Mouse (Mus musculus) spleen, adult 2 months (tissue): ENCODE data around the gene 5330417C22Rik. TPM values are rescaled to one million over a fixed set of nuclear protein-coding genes. Genes with fewer than 3 reads are reported as not detected.
"Not testable (repeated sequence)": the region's sequence is repeated elsewhere in the genome, so short reads cannot be mapped to it uniquely, and the experiment has no call there.

ENCODE experiments used
- DNase-seq, 2 experiments: peaks; one replicate each; pipeline versions ENCODE4 v3.0.0 to v3.0.0-alpha.2; 2012 to 2021; ENCODE audit warnings: low spot score in 2 of 2, low read depth in 1 of 2
- H3K27ac ChIP-seq: fragments of 200-500 bp; 2 replicates; pipeline ENCODE4 v1.5.1; 2012; ENCODE audit warnings: low read length, inconsistent platforms; ENCODE audit not compliant: insufficient read depth
- H3K27me3 ChIP-seq: fragments of 200-500 bp; 2 replicates; pipeline ENCODE4 v1.6.1; 2012; ENCODE audit warnings: mild to moderate bottlenecking, moderate library complexity, low read length, inconsistent platforms; ENCODE audit not compliant: control insufficient read depth, insufficient read depth
- H3K36me3 ChIP-seq: fragments of 200-500 bp; 2 replicates; pipeline ENCODE4 v1.6.1; 2012; ENCODE audit warnings: mild to moderate bottlenecking, low read length, inconsistent platforms; ENCODE audit not compliant: control insufficient read depth, insufficient read depth
- H3K4me1 ChIP-seq: fragments of 200-500 bp; 2 replicates; pipeline ENCODE4 v1.6.1; 2011; ENCODE audit warnings: inconsistent platforms; ENCODE audit not compliant: control insufficient read depth, insufficient read depth, insufficient read length
- H3K4me3 ChIP-seq: fragments of 200-500 bp; 2 replicates; pipeline ENCODE4 v1.5.1; 2011; ENCODE audit warnings: mild to moderate bottlenecking, inconsistent platforms; ENCODE audit not compliant: insufficient read depth, insufficient read length; ENCODE audit errors: extremely low read depth
- CTCF ChIP-seq: fragments of 200-500 bp; IDR thresholded peaks from 2 replicates; pipeline ENCODE4 v1.5.1; 2011; ENCODE audit warnings: mild to moderate bottlenecking, inconsistent platforms; ENCODE audit not compliant: insufficient read depth, insufficient read length, insufficient replicate concordance; ENCODE audit errors: extremely low read depth
- POLR2A ChIP-seq: fragments of 200-500 bp; IDR thresholded peaks from 2 replicates; pipeline ENCODE4 v1.6.1; 2011; ENCODE audit warnings: low read depth, low read length, inconsistent platforms
- WGBS: fragments of 180-500 bp; shearing (Covaris S2); methylation state at CpG from one replicate; pipeline ENCODE4 v1.1.7; 2018; 5-methylcytosine and 5-hydroxymethylcytosine counted together
- polyA plus RNA-seq: library from polyadenylated mRNA; depleted of rRNA; stranded (reverse); fragments of >200 nt; gene quantifications from 2 replicates; pipeline ENCODE4 v1.2.3, GENCODE M21; 2012

5330417C22Rik gene
- polyA plus RNA-seq, 1 experiment: 2.5 TPM

DNA sequence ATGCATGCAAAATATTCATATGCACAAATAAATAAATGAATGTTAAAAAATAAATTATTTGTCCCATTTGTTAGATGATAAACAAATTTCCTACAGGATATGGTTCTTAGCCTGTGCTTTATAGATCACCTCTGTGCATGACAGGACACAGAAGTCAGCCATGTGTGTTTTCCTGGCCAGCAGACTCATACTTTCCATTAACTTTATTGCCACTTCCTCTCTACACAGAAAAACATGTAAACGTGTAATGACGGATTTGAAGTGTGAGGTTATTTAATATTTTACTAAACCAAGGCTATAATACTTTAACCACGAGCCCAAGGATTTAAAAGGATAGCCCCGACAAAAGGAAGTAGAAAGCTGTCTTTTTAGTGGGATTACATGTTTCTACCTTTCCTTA is 32.4 kb downstream of the 5330417C22Rik start:
- Histone ChIP-seq H3K4me3 (no peak overlapping the region), H3K4me1 (no peaks in the 10 kb centered on the region), H3K27ac (no peak overlapping the region), H3K27me3 (no peaks in the 10 kb centered on the region), H3K36me3 (no peaks in the 10 kb centered on the region)
- 52% methylated on average over 4 of the region's 4 CpGs for WGBS
- TF ChIP-seq POLR2A (no peak), CTCF (no peak)
- no peak for DNase-seq

DNA sequence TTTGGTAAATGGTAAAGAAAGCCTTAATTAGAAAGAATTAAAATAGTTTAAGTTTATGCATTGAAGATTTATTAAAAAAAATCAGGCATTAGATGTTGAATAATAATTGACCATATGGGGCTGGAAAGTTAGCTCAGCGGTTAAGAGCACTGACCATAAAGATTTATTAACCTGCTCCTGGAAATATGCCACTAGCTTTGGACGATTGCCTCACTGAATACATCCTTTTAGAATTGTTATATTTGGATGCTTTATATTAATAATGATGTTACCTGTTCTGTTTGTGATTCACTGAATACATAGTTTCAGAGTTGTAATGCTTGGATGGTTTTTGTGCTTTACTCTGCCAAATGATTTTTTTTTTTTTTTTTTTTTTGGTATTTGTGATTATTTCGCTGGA is 34.9 kb downstream of the 5330417C22Rik start:
- H3K27ac ChIP-seq, H3K4me1 ChIP-seq, H3K4me3 ChIP-seq, DNase-seq, H3K36me3 ChIP-seq, H3K27me3 ChIP-seq: not testable (repeated sequence)
- WGBS: 89% methylated on average over 3 of the region's 3 CpGs

DNA sequence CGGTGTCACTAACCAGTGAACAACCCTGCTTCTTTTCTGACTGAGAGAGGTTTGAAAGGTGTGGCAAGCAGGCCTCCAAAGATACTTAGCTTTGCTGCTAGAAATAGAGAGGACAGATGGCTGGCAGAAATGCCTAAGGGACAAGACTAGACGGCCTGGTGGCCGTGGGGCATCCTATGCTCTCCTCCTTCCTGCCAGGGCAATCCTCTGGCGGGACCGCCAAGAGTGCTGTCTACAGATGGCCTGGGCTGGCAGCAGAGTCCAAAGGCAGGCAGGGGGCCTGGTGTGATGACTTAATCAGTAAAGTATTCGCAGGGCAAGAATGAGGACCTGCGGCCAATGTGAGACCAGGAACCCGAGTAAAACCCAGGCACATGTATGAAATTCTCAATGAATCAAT is 36.5 kb downstream of the 5330417C22Rik start:
- H3K4me1 ChIP-seq: no peaks in the 10 kb centered on the region
- no peak overlapping the region for H3K27ac ChIP-seq
- DNase-seq: no peak
- no peaks in the 10 kb centered on the region for H3K36me3 ChIP-seq
- H3K27me3 ChIP-seq: no peaks in the 10 kb centered on the region
- WGBS: 85% methylated on average over 8 of the region's 8 CpGs
- no peak overlapping the region for H3K4me3 ChIP-seq
- TF ChIP-seq POLR2A: no peak
- TF ChIP-seq CTCF: no peak

- no peak for DNase-seq
- TF ChIP-seq POLR2A (no peak), CTCF (no peak)
- Histone ChIP-seq H3K4me3 (no peak overlapping the region), H3K27me3 (no peaks in the 10 kb centered on the region), H3K36me3 (no peaks in the 10 kb centered on the region), H3K4me1 (no peaks in the 10 kb centered on the region), H3K27ac (no peak overlapping the region)
- WGBS: 70% methylated on average over 9 of the region's 9 CpGs
These were observed 38.7 kb downstream of the 5330417C22Rik start for GRCm38 (mm10) chr3:108497602-108498001.

- no peak for DNase-seq
- Histone ChIP-seq H3K36me3 (no peaks in the 10 kb centered on the region), H3K4me3 (no peak overlapping the region), H3K4me1 (no peaks in the 10 kb centered on the region), H3K27me3 (no peaks in the 10 kb centered on the region), H3K27ac (no peak overlapping the region)
- TF ChIP-seq CTCF (no peak), POLR2A (no peak)
- WGBS: 73% methylated on average over 4 of the region's 4 CpGs
These were observed 40.9 kb downstream of the 5330417C22Rik start for GRCm38 (mm10) chr3:108495486-108495885.

DNA sequence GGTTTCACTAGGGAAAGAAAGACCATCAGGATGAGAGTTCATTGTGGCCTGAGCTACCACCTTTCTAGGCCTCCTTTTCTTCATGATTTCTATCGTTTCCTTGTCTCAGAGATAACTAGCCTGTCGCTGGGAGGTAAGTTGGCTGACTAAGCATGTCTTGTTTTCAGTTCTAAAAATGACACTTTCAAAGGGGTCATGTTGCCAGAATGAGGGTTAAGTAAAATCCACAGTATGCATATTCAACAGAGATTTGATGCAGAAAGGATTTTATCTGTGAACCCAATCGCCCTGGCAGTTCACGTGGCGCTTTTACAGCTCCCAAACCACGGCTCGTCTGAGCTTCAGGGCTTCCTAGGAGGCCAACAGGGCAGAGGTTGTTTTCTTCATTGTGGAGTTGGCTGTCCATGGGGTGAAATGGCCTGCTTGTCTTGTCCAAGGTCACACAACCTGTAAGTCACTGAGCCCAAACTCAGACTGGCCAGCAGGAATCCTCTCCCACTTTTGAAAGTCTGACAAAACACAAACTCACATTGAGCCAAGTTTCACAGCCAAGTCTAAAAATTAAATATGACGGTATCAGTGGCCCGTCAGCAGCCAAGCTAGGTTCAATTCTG is 41.4 kb downstream of the 5330417C22Rik start:
- no peaks in the 10 kb centered on the region for H3K36me3 ChIP-seq
- no peak overlapping the region for H3K27ac ChIP-seq
- H3K4me1 ChIP-seq: no peaks in the 10 kb centered on the region
- no peaks in the 10 kb centered on the region for H3K27me3 ChIP-seq
- no peak overlapping the region for H3K4me3 ChIP-seq
- TF ChIP-seq CTCF (no peak), POLR2A (no peak)
- no peak for DNase-seq
- 84% methylated on average over 9 of the region's 9 CpGs for WGBS

GRCm38 (mm10) chr3:108489968-108490367 is 46.4 kb downstream of the 5330417C22Rik start:
- no peak for DNase-seq
- H3K27me3 ChIP-seq: no peaks in the 10 kb centered on the region
- WGBS: 50% methylated on average over 3 of the region's 3 CpGs

More at GRCm38 (mm10) chr3:108489968-108490367, 46.4 kb downstream of the 5330417C22Rik start:
- Histone ChIP-seq H3K4me3 (no peak overlapping the region), H3K27ac (no peak overlapping the region), H3K4me1 (no peaks in the 10 kb centered on the region), H3K36me3 (no peaks in the 10 kb centered on the region)
- no peak for TF ChIP-seq CTCF
- no peak for TF ChIP-seq POLR2A
